Mouse (Mus musculus) liver, postnatal 0 days (tissue): ENCODE measurements at regions not wholly inside any gene's neighbourhood (a gene's known extent, or its start where the extent isn't known, plus 50 kb on each side); places are given as distances from the start of the nearest gene placed in this dataset.

Source experiments
- CTCF ChIP-seq: sonication (generic); IDR thresholded peaks from 2 replicates; pipeline ENCODE4 v1.5.1; 2016; ENCODE audit warnings: antibody characterized with exemption, low read depth
- EP300 ChIP-seq: IDR thresholded peaks from 2 replicates; pipeline ENCODE4 v1.6.1; 2016; ENCODE audit warnings: antibody characterized with exemption, low read depth, mild to moderate bottlenecking

- TF ChIP-seq CTCF (no peak), EP300 (no peak)
Observed at GRCm38 (mm10) chr6:31176831-31177230, 218.0 kb upstream of the Klf14 start.
